9 mouse cellular contexts compared by ENCODE assay signal in genomic region chr7:127589637-127590036, GRCm38 (mm10). TPM values are rescaled to one million over a fixed set of nuclear protein-coding genes. Genes with fewer than 3 reads are reported as not detected.
DNase-seq lines count a peak whose midpoint lies in the region; ATAC-seq and TF ChIP-seq lines count a peak whose summit lies in the region.
"Had no signal": no experiment of that assay in that cellular context is flagged by ENCODE, and none has a peak within 500 bp of the region (broad histone marks: within the 10 kb centered on the region; RNA-seq: fewer than 3 reads in every experiment).

No protein-coding gene starts in this region.

- H3K27ac ChIP-seq in heart, embryonic 12.5 days (ENCODE audit: poor library complexity, severe bottlenecking), result no peak overlapping the region
- no peak overlapping the region for H3K27ac ChIP-seq in hindbrain, embryonic 11.5 days (ENCODE audit: low read depth, low read length)
- H3K27ac ChIP-seq in midbrain, embryonic 11.5 days (ENCODE audit: low read depth, low read length), result no peak overlapping the region

- no peaks in the 10 kb centered on the region for H3K27me3 ChIP-seq in heart, embryonic 12.5 days (replicated peaks)
- no peaks in the 10 kb centered on the region for H3K27me3 ChIP-seq in G1E (ENCODE audit: insufficient read depth, low read length)
- H3K27me3 ChIP-seq in hindbrain, embryonic 11.5 days (ENCODE audit: control insufficient read depth, insufficient read depth, low read length), result no peaks in the 10 kb centered on the region
- H3K27me3 ChIP-seq in midbrain, embryonic 11.5 days (ENCODE audit: control insufficient read depth, insufficient read depth, low read length), result no peaks in the 10 kb centered on the region

- H3K36me3 ChIP-seq in heart, embryonic 12.5 days, result peaks cover 59% of the 10 kb centered on the region
- peaks cover 73% of the 10 kb centered on the region for H3K36me3 ChIP-seq in G1E (replicated peaks)
- peaks cover 16% of the 10 kb centered on the region for H3K36me3 ChIP-seq in hindbrain, embryonic 11.5 days (ENCODE audit: control insufficient read depth, insufficient read depth, low read length)
- H3K36me3 ChIP-seq in midbrain, embryonic 11.5 days (ENCODE audit: control insufficient read depth, insufficient read depth, low read length), result peaks cover 18% of the 10 kb centered on the region

- DNase-seq in heart, postnatal 4 days, result no peak
- no peak for DNase-seq in G1E (ENCODE audit: low spot score)
- DNase-seq in hindbrain, embryonic 11.5 days (ENCODE audit: low spot score), result no peak
- DNase-seq in midbrain, embryonic 11.5 days (ENCODE audit: low spot score, missing footprints), result no peak
- no peak for DNase-seq in urinary bladder, postnatal 14 days (ENCODE audit: low spot score)
- no peak for DNase-seq in spleen, adult 18-20 months
- DNase-seq: cerebellum, adult 8-10 months had no signal

- H3K4me3 ChIP-seq in heart, embryonic 12.5 days, result peak overlapping the region; percentile 93
- H3K4me3 ChIP-seq in G1E (ENCODE audit: low read depth, low read length), result peak overlapping the region; percentile 91
- H3K4me3 ChIP-seq in hindbrain, embryonic 11.5 days (ENCODE audit: low read depth, low read length), result peak overlapping the region; percentile 89
- H3K4me3 ChIP-seq in midbrain, embryonic 11.5 days (ENCODE audit: low read depth, low read length), result peak overlapping the region; percentile 82

- 93% methylated on average over 9 of the region's 9 CpGs for WGBS in heart, embryonic 12.5 days
- WGBS in hindbrain, embryonic 11.5 days, result 93% methylated on average over 9 of the region's 9 CpGs
- WGBS in midbrain, embryonic 11.5 days, result 93% methylated on average over 9 of the region's 9 CpGs

- no peaks in the 10 kb centered on the region for H3K9me3 ChIP-seq in heart, embryonic 12.5 days (replicated peaks)
- H3K9me3 ChIP-seq in G1E (replicated peaks), result no peaks in the 10 kb centered on the region
- no peaks in the 10 kb centered on the region for H3K9me3 ChIP-seq in hindbrain, embryonic 11.5 days (ENCODE audit: control insufficient read depth, low read length)
- no peaks in the 10 kb centered on the region for H3K9me3 ChIP-seq in midbrain, embryonic 11.5 days (ENCODE audit: control insufficient read depth, low read length)

- H3K4me1 ChIP-seq in heart, embryonic 12.5 days (replicated peaks), result peaks cover 17% of the 10 kb centered on the region
- H3K4me1 ChIP-seq in G1E (ENCODE audit: insufficient read depth, low read depth, low read length), result peaks cover 47% of the 10 kb centered on the region
- H3K4me1 ChIP-seq in hindbrain, embryonic 11.5 days (replicated peaks; ENCODE audit: control insufficient read depth, insufficient read depth, low read length), result 0 out of 2 replicates have a peak, but pooled peaks cover 4% of the 10 kb centered on the region
- H3K4me1 ChIP-seq in midbrain, embryonic 11.5 days (ENCODE audit: control insufficient read depth, insufficient read depth, low read length), result peaks cover 13% of the 10 kb centered on the region

- peak overlapping the region; percentile 91; the same call in 1 of the 2 replicates for H3K9ac ChIP-seq in heart, embryonic 12.5 days
- H3K9ac ChIP-seq in hindbrain, embryonic 11.5 days (ENCODE audit: low read depth, low read length), result no peak overlapping the region
- H3K9ac ChIP-seq in midbrain, embryonic 11.5 days (ENCODE audit: low read length), result peak overlapping the region; percentile 81; the same call in 1 of the 2 replicates

- TF ChIP-seq CTCF in G1E (IDR thresholded peaks at IDR 0.05; ENCODE audit: low read depth, low read length), result no peak

- ATAC-seq in heart, embryonic 12.5 days (ENCODE audit: insufficient number of reproducible peaks, low FRiP score), result no peak
- ATAC-seq in G1E (ENCODE audit: extremely low read depth, insufficient number of reproducible peaks, low FRiP score, poor library complexity, severe bottlenecking), result no peak
- ATAC-seq in hindbrain, embryonic 11.5 days (ENCODE audit: low FRiP score), result no peak
- ATAC-seq in midbrain, embryonic 11.5 days (ENCODE audit: low FRiP score), result no peak
- ATAC-seq in erythroid progenitor cell, adult 5-6 weeks (replicated peaks; ENCODE audit: low FRiP score, poor library complexity, severe bottlenecking), result no peak

- H3K4me2 ChIP-seq in heart, embryonic 12.5 days, result peak overlapping the region; percentile 92
- peak overlapping the region; percentile 74 for H3K4me2 ChIP-seq in hindbrain, embryonic 11.5 days (replicated peaks; ENCODE audit: low read depth, low read length)
- H3K4me2 ChIP-seq in midbrain, embryonic 11.5 days, result peak overlapping the region; percentile 88

RNA-seq across cellular contexts. Expression of gene Rnf40, which starts 1.1 kb away (rescaled TPM):
- polyA plus RNA-seq in heart, embryonic 12.5 days (2016; fragmentation: Nextera tagmentation; extraction: Ambion mirVana), result 38.8 and 40.0 TPM in 2 replicates
- total RNA-seq in heart, postnatal 4 days (2021), result 10 to 100 TPM; 47.8 to 49.7 TPM
- total RNA-seq in G1E (2014; fragmentation: Nextera tagmentation) (38.2 and 52.2 TPM in 2 replicates), G1E (2017) (48.7 and 50.3 TPM in 2 replicates)
- polyA plus RNA-seq in G1E (2012), result 47.9 and 55.8 TPM in 2 replicates
- polyA plus RNA-seq in hindbrain, embryonic 11.5 days (2014; fragmentation: Nextera tagmentation; extraction: Ambion mirVana), result 31.4 and 33.6 TPM in 2 replicates
- 36.5 and 39.2 TPM in 2 replicates for polyA plus RNA-seq in midbrain, embryonic 11.5 days (2014; fragmentation: Nextera tagmentation; extraction: Ambion mirVana)
- total RNA-seq in erythroid progenitor cell, adult 5-6 weeks (2015; ENCODE audit: low replicate concordance), result 22.0 and 49.9 TPM in 2 replicates
- 60.3 and 108 TPM in 2 replicates for total RNA-seq in erythroid progenitor cell, adult 5-6 weeks (2017; ENCODE audit: low replicate concordance)

RNA-seq across cellular contexts. Expression of gene Ccdc189, which starts 1.2 kb away (rescaled TPM):
- 8.7 and 9.8 TPM in 2 replicates for polyA plus RNA-seq in heart, embryonic 12.5 days (2016; fragmentation: Nextera tagmentation; extraction: Ambion mirVana)
- total RNA-seq in heart, postnatal 4 days (2021), result 1 to 10 TPM; 6.5 to 9.2 TPM
- total RNA-seq in G1E (2014; fragmentation: Nextera tagmentation) (3.2 and 9.3 TPM in 2 replicates), G1E (2017) (4.0 and 5.6 TPM in 2 replicates)
- polyA plus RNA-seq in G1E (2012), result 2.5 and 3.9 TPM in 2 replicates
- polyA plus RNA-seq in hindbrain, embryonic 11.5 days (2014; fragmentation: Nextera tagmentation; extraction: Ambion mirVana), result 11.9 and 16.4 TPM in 2 replicates
- 13.4 and 15.8 TPM in 2 replicates for polyA plus RNA-seq in midbrain, embryonic 11.5 days (2014; fragmentation: Nextera tagmentation; extraction: Ambion mirVana)
- 21.8 and 32.1 TPM in 2 replicates for total RNA-seq in erythroid progenitor cell, adult 5-6 weeks (2015; ENCODE audit: low replicate concordance)
- 26.7 and 41.9 TPM in 2 replicates for total RNA-seq in erythroid progenitor cell, adult 5-6 weeks (2017; ENCODE audit: low replicate concordance)

RNA-seq across cellular contexts. Expression of gene Phkg2, which starts 16.5 kb away (rescaled TPM):
- 34.1 and 35.9 TPM in 2 replicates for polyA plus RNA-seq in heart, embryonic 12.5 days (2016; fragmentation: Nextera tagmentation; extraction: Ambion mirVana)
- 10 to 100 TPM; 18.1 to 19.4 TPM for total RNA-seq in heart, postnatal 4 days (2021)
- total RNA-seq in G1E (2014; fragmentation: Nextera tagmentation), result 68.9 and 87.3 TPM in 2 replicates
- 42.3 and 47.8 TPM in 2 replicates for total RNA-seq in G1E (2017)
- 37.5 and 50.8 TPM in 2 replicates for polyA plus RNA-seq in G1E (2012)
- 50.4 and 54.0 TPM in 2 replicates for polyA plus RNA-seq in hindbrain, embryonic 11.5 days (2014; fragmentation: Nextera tagmentation; extraction: Ambion mirVana)
- 55.1 and 56.2 TPM in 2 replicates for polyA plus RNA-seq in midbrain, embryonic 11.5 days (2014; fragmentation: Nextera tagmentation; extraction: Ambion mirVana)
- 58.7 and 76.0 TPM in 2 replicates for total RNA-seq in erythroid progenitor cell, adult 5-6 weeks (2015; ENCODE audit: low replicate concordance)
- 27.9 and 44.7 TPM in 2 replicates for total RNA-seq in erythroid progenitor cell, adult 5-6 weeks (2017; ENCODE audit: low replicate concordance)

RNA-seq across cellular contexts. Expression of gene Zfp629, which starts 26.0 kb away (rescaled TPM):
- 12.7 and 13.7 TPM in 2 replicates for polyA plus RNA-seq in heart, embryonic 12.5 days (2016; fragmentation: Nextera tagmentation; extraction: Ambion mirVana)
- 10 to 100 TPM; 31.8 to 38.0 TPM for total RNA-seq in heart, postnatal 4 days (2021)
- total RNA-seq in G1E (2014; fragmentation: Nextera tagmentation) (11.3 and 11.8 TPM in 2 replicates), G1E (2017) (8.7 and 9.0 TPM in 2 replicates)
- polyA plus RNA-seq in G1E (2012), result 23.2 and 24.3 TPM in 2 replicates
- polyA plus RNA-seq in hindbrain, embryonic 11.5 days (2014; fragmentation: Nextera tagmentation; extraction: Ambion mirVana), result 28.0 and 31.0 TPM in 2 replicates
- 32.1 and 34.4 TPM in 2 replicates for polyA plus RNA-seq in midbrain, embryonic 11.5 days (2014; fragmentation: Nextera tagmentation; extraction: Ambion mirVana)
- 2.2 and 5.4 TPM in 2 replicates for total RNA-seq in erythroid progenitor cell, adult 5-6 weeks (2015; ENCODE audit: low replicate concordance)
- 0.38 and 1.3 TPM in 2 replicates for total RNA-seq in erythroid progenitor cell, adult 5-6 weeks (2017; ENCODE audit: low replicate concordance)

RNA-seq across cellular contexts. Expression of gene Tmem265, which starts 28.4 kb away (rescaled TPM):
- 1.4 and 3.1 TPM in 2 replicates for polyA plus RNA-seq in heart, embryonic 12.5 days (2016; fragmentation: Nextera tagmentation; extraction: Ambion mirVana)
- under 1 TPM in 1 of 2 experiments, not detected in 1; 0.45 TPM for total RNA-seq in heart, postnatal 4 days (2021)
- total RNA-seq in G1E (2014; fragmentation: Nextera tagmentation) (not detected in 2 replicates), G1E (2017) (0.87 and 3.2 TPM in 2 replicates)
- 1.5 and 2.5 TPM in 2 replicates for polyA plus RNA-seq in G1E (2012)
- 7.7 and 8.6 TPM in 2 replicates for polyA plus RNA-seq in hindbrain, embryonic 11.5 days (2014; fragmentation: Nextera tagmentation; extraction: Ambion mirVana)
- polyA plus RNA-seq in midbrain, embryonic 11.5 days (2014; fragmentation: Nextera tagmentation; extraction: Ambion mirVana), result 4.0 and 8.4 TPM in 2 replicates
- 6.5 TPM in 1 of 2 replicates, not detected in the other for total RNA-seq in erythroid progenitor cell, adult 5-6 weeks (2015; ENCODE audit: low replicate concordance)
- total RNA-seq in erythroid progenitor cell, adult 5-6 weeks (2017; ENCODE audit: low replicate concordance), result 1.3 TPM in 1 of 2 replicates, not detected in the other
